ENCODE assay signal across 8 mouse cellular contexts in the genomic region with DNA sequence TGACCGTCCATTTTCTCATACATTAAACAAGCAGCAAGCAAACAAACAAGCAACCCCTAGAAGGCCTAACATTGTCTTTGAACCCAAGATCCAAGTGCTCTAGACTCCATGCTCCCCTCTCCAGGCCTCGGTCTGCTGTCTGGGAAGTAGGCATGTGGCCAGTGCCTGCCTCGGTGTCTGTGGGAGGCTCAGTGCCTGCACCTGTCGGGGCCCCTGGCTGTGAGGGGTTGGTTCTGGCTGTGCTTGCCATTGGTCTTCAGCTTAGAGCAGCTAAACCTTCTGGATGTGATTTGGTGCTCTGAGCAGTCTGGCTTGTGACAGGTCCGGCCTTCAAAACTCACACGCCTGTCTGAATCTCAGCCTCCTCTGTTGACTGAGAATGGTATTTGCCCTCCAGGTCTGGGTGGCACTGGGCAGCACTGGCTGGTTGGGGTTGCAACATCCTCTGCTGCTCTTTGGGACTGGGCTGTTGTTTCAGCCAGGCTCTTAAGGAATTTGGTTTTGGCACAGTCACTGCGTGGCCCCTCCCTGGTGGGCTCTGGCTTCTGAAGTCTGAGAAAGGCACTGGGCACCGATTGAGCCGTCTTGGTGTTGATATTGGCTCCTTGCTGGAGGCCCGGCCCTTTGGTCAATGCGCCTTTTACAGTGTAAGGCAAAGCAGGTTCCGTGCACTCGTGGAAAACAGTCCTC. TPM values are rescaled to one million over a fixed set of nuclear protein-coding genes. Genes with fewer than 3 reads are reported as not detected.
DNase-seq lines count a peak whose midpoint lies in the region; ATAC-seq and TF ChIP-seq lines count a peak whose summit lies in the region.

No protein-coding gene starts in this region.

- H3K9ac ChIP-seq in midbrain, embryonic 16.5 days (ENCODE audit: low read depth, low read length) = no peak overlapping the region
- no peak overlapping the region for H3K9ac ChIP-seq in kidney, postnatal 0 days (ENCODE audit: low read depth, low read length)

- TF ChIP-seq CTCF in kidney, postnatal 0 days (IDR thresholded peaks at IDR 0.05; ENCODE audit: low read depth) = no peak

- peak overlapping the region; percentile 42 for H3K27ac ChIP-seq in midbrain, embryonic 10.5 days (replicated peaks)
- H3K27ac ChIP-seq in midbrain, embryonic 16.5 days (ENCODE audit: low read length) = no peak overlapping the region
- peak overlapping the region; percentile 67 for H3K27ac ChIP-seq in kidney, postnatal 0 days

- no peak for TF ChIP-seq POLR2A in myocyte (IDR thresholded peaks at IDR 0.05; ENCODE audit: insufficient read length, low read depth)

- H3K4me1 ChIP-seq in midbrain, embryonic 10.5 days = peaks cover 44% of the 10 kb centered on the region
- no peaks in the 10 kb centered on the region for H3K4me1 ChIP-seq in midbrain, embryonic 16.5 days (ENCODE audit: control insufficient read depth, insufficient read depth, low read length)
- peaks cover 27% of the 10 kb centered on the region for H3K4me1 ChIP-seq in kidney, postnatal 0 days (replicated peaks; ENCODE audit: insufficient read depth, low read length)

- H3K4me2 ChIP-seq in midbrain, embryonic 16.5 days (ENCODE audit: low read length) = no peak overlapping the region
- H3K4me2 ChIP-seq in kidney, postnatal 0 days (ENCODE audit: low read length) = no peak overlapping the region
- peak overlapping the region; percentile 41 for H3K4me2 ChIP-seq in myocyte (ENCODE audit: low read depth)

- H3ac ChIP-seq in myocyte (ENCODE audit: control insufficient read depth, insufficient read length) = no peak overlapping the region

- H3K4me3 ChIP-seq in midbrain, embryonic 10.5 days = no peak overlapping the region
- H3K4me3 ChIP-seq in midbrain, embryonic 16.5 days (ENCODE audit: low read depth, low read length) = no peak overlapping the region
- no peak overlapping the region for H3K4me3 ChIP-seq in kidney, postnatal 0 days (replicated peaks; ENCODE audit: low read depth, low read length)
- H3K4me3 ChIP-seq in myocyte = no peak overlapping the region

- ATAC-seq in midbrain, embryonic 16.5 days = no peak
- peak; percentile 41 for ATAC-seq in granulocyte monocyte progenitor cell, adult 5-6 weeks (replicated peaks; ENCODE audit: poor library complexity, severe bottlenecking)
- peak; percentile 38; the same call in 1 of the 2 replicates for ATAC-seq in kidney, postnatal 0 days (replicated peaks; ENCODE audit: low FRiP score, low read depth)
- no peak for ATAC-seq in activated CD4-positive, CD25-positive, alpha-beta regulatory T cell, adult 4 months
- ATAC-seq in erythroblast, adult 5-6 weeks (replicated peaks; ENCODE audit: low FRiP score, poor library complexity, severe bottlenecking) = no peak

- WGBS in midbrain, embryonic 10.5 days = 83% methylated on average over 13 of the region's 13 CpGs
- WGBS in midbrain, embryonic 16.5 days = 75% methylated on average over 13 of the region's 13 CpGs
- 51% methylated on average over 13 of the region's 13 CpGs for WGBS in kidney, postnatal 0 days

- H3K36me3 ChIP-seq in midbrain, embryonic 10.5 days = no peaks in the 10 kb centered on the region
- no peaks in the 10 kb centered on the region for H3K36me3 ChIP-seq in midbrain, embryonic 16.5 days (ENCODE audit: control insufficient read depth, insufficient read depth, low read length)
- no peaks in the 10 kb centered on the region for H3K36me3 ChIP-seq in kidney, postnatal 0 days (ENCODE audit: insufficient read depth, low read length)
- peaks cover under 1% of the 10 kb centered on the region for H3K36me3 ChIP-seq in myocyte (ENCODE audit: control insufficient read depth, insufficient read depth)

- DNase-seq in midbrain, embryonic 10.5 days (ENCODE audit: low spot score) = no peak
- no peak for DNase-seq in kidney, postnatal 0 days (ENCODE audit: low spot score)
- DNase-seq in right cerebral cortex, postnatal 14 days = no peak

- peaks cover 19% of the 10 kb centered on the region for H3K79me2 ChIP-seq in myocyte (ENCODE audit: control insufficient read depth, insufficient read depth)

- no peaks in the 10 kb centered on the region for H3K9me3 ChIP-seq in midbrain, embryonic 10.5 days (replicated peaks)
- no peaks in the 10 kb centered on the region for H3K9me3 ChIP-seq in midbrain, embryonic 16.5 days (replicated peaks; ENCODE audit: control insufficient read depth, low read length, poor library complexity, severe bottlenecking)
- no peaks in the 10 kb centered on the region for H3K9me3 ChIP-seq in kidney, postnatal 0 days (replicated peaks; ENCODE audit: low read length)

- H3K27me3 ChIP-seq in midbrain, embryonic 10.5 days (ENCODE audit: low read depth, poor library complexity, severe bottlenecking) = no peaks in the 10 kb centered on the region
- H3K27me3 ChIP-seq in midbrain, embryonic 16.5 days (ENCODE audit: control insufficient read depth, insufficient read depth, low read depth, low read length) = no peaks in the 10 kb centered on the region
- no peaks in the 10 kb centered on the region for H3K27me3 ChIP-seq in kidney, postnatal 0 days (ENCODE audit: insufficient read depth, low read length)
- no peaks in the 10 kb centered on the region for H3K27me3 ChIP-seq in myocyte (ENCODE audit: control insufficient read depth, insufficient read depth, insufficient read length)

TF ChIP-seq in myocyte, 11 proteins besides CTCF, POLR2A, EP300 and RAD21:
- TF ChIP-seq SRF (IDR thresholded peaks at IDR 0.05; ENCODE audit: control insufficient read depth, insufficient read length, low read depth) (no peak), MAX (IDR thresholded peaks at IDR 0.05; ENCODE audit: low read depth) (no peak), CEBPB (IDR thresholded peaks at IDR 0.05; ENCODE audit: insufficient read depth, poor library complexity, severe bottlenecking) (peak; percentile 36; the same call in 1 of the 2 replicates), MYOG (IDR thresholded peaks at IDR 0.05; ENCODE audit: control insufficient read depth in 1 of 3, insufficient read depth in 1 of 3, insufficient read length in 2 of 3, low read depth in 2 of 3) (peak in 2 of 3 experiments; percentile 83 to 88), MYOD1 (IDR thresholded peaks at IDR 0.05; ENCODE audit: control insufficient read depth in 1 of 3, insufficient read length in 2 of 3, low read depth in 2 of 3) (peak in 2 of 3 experiments; percentile 88 to 92)
TF ChIP-seq in myocyte: peak in this region for 3.

RNA-seq across cellular contexts. Expression of gene Stk10, which starts 19.4 kb away (rescaled TPM):
- 1.5 and 2.1 TPM in 2 replicates for polyA plus RNA-seq in midbrain, embryonic 10.5 days (2016; fragmentation: Nextera tagmentation; extraction: Ambion mirVana)
- polyA plus RNA-seq in midbrain, embryonic 16.5 days (2015; fragmentation: Nextera tagmentation; extraction: Ambion mirVana) = 1.2 and 1.7 TPM in 2 replicates
- total RNA-seq in granulocyte monocyte progenitor cell, adult 5-6 weeks (2014; fragmentation: Nextera tagmentation) = 13.3 and 15.7 TPM in 2 replicates
- total RNA-seq in granulocyte monocyte progenitor cell, adult 5-6 weeks (2017) = 12.7 and 13.2 TPM in 2 replicates
- 2.3 and 2.4 TPM in 2 replicates for polyA plus RNA-seq in kidney, postnatal 0 days (2015; fragmentation: Nextera tagmentation; extraction: Ambion mirVana)
- polyA plus RNA-seq in myocyte (2012; fragmentation: generic; extraction: Trizol) = 7.1 TPM
- polyA plus RNA-seq in activated CD4-positive, CD25-positive, alpha-beta regulatory T cell, adult 4 months (2017; shearing (Covaris generic)) = 100 to 1,000 TPM in 1 of 2 experiments, 10 to 100 TPM in 1; 66.9 to 116 TPM
- 11.5 and 18.3 TPM in 2 replicates for total RNA-seq in erythroblast, adult 5-6 weeks (2015; ENCODE audit: low replicate concordance)
- 9.9 and 19.2 TPM in 2 replicates for total RNA-seq in erythroblast, adult 5-6 weeks (2017; ENCODE audit: low replicate concordance)

RNA-seq across cellular contexts. Expression of gene Efcab9, which starts 20.7 kb away (rescaled TPM):
- polyA plus RNA-seq in midbrain, embryonic 10.5 days (2016; fragmentation: Nextera tagmentation; extraction: Ambion mirVana) = 0.32 TPM in 1 of 2 replicates, not detected in the other
- not detected in 2 replicates for polyA plus RNA-seq in midbrain, embryonic 16.5 days (2015; fragmentation: Nextera tagmentation; extraction: Ambion mirVana)
- total RNA-seq in granulocyte monocyte progenitor cell, adult 5-6 weeks (2014; fragmentation: Nextera tagmentation) = not detected in 2 replicates
- total RNA-seq in granulocyte monocyte progenitor cell, adult 5-6 weeks (2017) = 1.2 TPM in 1 of 2 replicates, not detected in the other
- polyA plus RNA-seq in kidney, postnatal 0 days (2015; fragmentation: Nextera tagmentation; extraction: Ambion mirVana) = 0.49 TPM in 1 of 2 replicates, not detected in the other
- polyA plus RNA-seq in myocyte (2012; fragmentation: generic; extraction: Trizol) = 0.08 TPM
- 1 to 10 TPM; 1.1 to 1.2 TPM for polyA plus RNA-seq in activated CD4-positive, CD25-positive, alpha-beta regulatory T cell, adult 4 months (2017; shearing (Covaris generic))
- not detected in 2 replicates for total RNA-seq in erythroblast, adult 5-6 weeks (2015; ENCODE audit: low replicate concordance)
- not detected in 2 replicates for total RNA-seq in erythroblast, adult 5-6 weeks (2017; ENCODE audit: low replicate concordance)

Comparison
In these comparisons a context has a peak if more than half of its experiments do, and no peak if none do; other contexts are left out.
1. ATAC-seq: peak in granulocyte monocyte progenitor cell, adult 5-6 weeks (single experiment) and kidney, postnatal 0 days (single experiment); none in midbrain, embryonic 16.5 days (single experiment), activated CD4-positive, CD25-positive, alpha-beta regulatory T cell, adult 4 months (single experiment) and erythroblast, adult 5-6 weeks (single experiment).